Mouse (Mus musculus): ENCODE data around the gene Ldha. TPM values are rescaled to one million over a fixed set of nuclear protein-coding genes. Genes with fewer than 3 reads are reported as not detected.
A peak's percentile ranks its signal among the peaks of the same experiment; 100 is the strongest.
"Not testable (repeated sequence)": the region's sequence is repeated elsewhere in the genome, so short reads cannot be mapped to it uniquely, and the experiment has no call there.

Gene Ldha
- polyA plus RNA-seq, 1 experiment from 2014 or later: 1,396 TPM

DNA sequence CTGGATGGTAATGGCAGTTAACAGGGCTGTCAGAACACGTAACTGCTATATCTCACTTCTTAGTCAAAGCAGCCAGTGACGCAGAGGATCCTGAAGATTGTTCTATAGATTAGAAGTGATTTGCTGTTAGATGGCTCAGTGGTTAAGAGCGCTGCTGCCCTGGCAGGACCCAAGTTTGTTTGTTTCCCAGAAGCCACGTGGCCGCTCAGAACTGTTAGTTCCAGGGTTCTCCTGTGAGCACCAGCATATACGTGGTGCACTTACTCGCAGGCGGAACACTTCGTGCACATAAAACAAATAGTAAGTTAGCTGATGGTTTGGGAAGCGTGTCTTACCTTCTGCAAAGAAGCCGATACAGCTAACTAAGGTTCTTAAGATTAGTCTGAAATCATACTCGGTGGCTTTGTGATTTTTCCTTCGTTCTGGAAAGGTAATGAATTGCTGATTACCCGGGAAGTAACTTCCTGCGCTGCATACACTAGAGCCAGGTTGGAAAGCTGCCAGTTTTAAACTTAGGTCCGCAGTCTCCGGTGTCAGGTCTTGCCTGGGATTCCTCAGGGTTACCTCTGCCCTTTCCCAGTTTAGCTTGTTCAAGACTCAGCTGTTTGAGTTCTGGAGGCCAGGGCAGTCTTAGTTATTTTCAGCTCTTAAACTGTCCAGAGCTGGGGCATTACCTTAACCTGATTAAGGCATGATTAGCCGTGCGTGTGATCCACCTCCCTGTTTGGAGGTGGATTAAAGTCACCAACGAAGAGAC, 14.1 kb upstream of the Ldha start:
- H3K4me1 ChIP-seq (ENCODE audit: control insufficient read depth, insufficient read depth, low read length): no peaks in the 10 kb centered on the region; the same call in 1 of the 2 replicates
- H3K27me3 ChIP-seq (ENCODE audit: control insufficient read depth, insufficient read depth, low read length): no peaks in the 10 kb centered on the region
- H3K27ac ChIP-seq (ENCODE audit: low read depth, low read length): no peak overlapping the region
- H3K9me3 ChIP-seq (ENCODE audit: control insufficient read depth, low read length): no peaks in the 10 kb centered on the region
- no peak overlapping the region for H3K4me2 ChIP-seq (replicated peaks; ENCODE audit: low read depth, low read length)
- H3K36me3 ChIP-seq (ENCODE audit: control insufficient read depth, insufficient read depth, low read length): peaks cover 21% of the 10 kb centered on the region
- 53% methylated on average over 20 of the region's 20 CpGs for WGBS
- no peak overlapping the region for H3K9ac ChIP-seq (ENCODE audit: low read depth, low read length)
- H3K4me3 ChIP-seq (ENCODE audit: low read length): no peak overlapping the region
- peak; percentile 68; the same call in 1 of the 2 replicates for ATAC-seq (ENCODE audit: low FRiP score, low TSS enrichment)

DNA sequence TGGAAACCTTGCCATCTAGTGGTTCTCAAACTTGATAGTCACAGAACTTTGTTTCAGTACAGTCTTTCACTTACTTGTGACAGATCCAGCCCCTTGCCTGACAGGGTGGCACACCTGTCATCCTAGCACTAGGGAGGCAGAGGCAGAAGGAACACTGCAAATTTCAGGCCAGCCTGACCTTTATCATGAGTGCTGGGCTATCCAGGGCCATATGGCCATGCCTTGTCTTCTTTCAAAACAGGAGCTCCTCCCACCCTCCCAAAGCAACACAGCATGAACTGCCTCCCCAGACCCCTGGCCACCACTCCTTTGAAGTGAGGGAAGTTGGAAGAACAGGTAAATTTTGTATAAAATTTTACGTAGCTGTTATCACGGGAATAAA, 13.5 kb upstream of the Ldha start:
- no peak overlapping the region for H3K4me2 ChIP-seq (replicated peaks; ENCODE audit: low read depth, low read length)

DNA sequence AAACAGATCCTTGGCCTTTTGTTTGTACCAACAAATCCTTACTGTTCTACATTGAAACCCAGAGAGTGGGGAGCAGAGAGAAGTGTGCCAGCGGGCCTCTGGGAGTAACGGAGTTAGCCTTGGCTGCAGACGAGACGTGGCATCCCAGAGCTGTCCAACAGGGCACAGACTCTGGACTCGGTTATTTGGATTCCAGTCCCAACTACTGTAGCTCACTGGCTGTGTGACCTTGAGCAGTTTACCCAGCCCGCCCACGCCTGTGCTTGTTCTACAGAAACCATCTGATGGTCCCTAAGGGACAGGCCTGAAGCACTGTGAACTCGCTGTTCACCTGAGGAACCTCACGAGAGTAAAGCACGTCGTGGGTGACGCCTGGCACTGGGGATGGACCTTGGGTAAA, 11.4 kb upstream of the Ldha start:
- H3K4me3 ChIP-seq (ENCODE audit: low read length): no peak overlapping the region
- no peaks in the 10 kb centered on the region; the same call in 1 of the 2 replicates for H3K4me1 ChIP-seq (ENCODE audit: control insufficient read depth, insufficient read depth, low read length)
- H3K9me3 ChIP-seq (ENCODE audit: control insufficient read depth, low read length): no peaks in the 10 kb centered on the region
- no peaks in the 10 kb centered on the region for H3K27me3 ChIP-seq (ENCODE audit: control insufficient read depth, insufficient read depth, low read length)
- 77% methylated on average over 12 of the region's 12 CpGs for WGBS
- H3K4me2 ChIP-seq (replicated peaks; ENCODE audit: low read depth, low read length): no peak overlapping the region
- no peak overlapping the region for H3K27ac ChIP-seq (ENCODE audit: low read depth, low read length)
- no peaks in the 10 kb centered on the region for H3K36me3 ChIP-seq (ENCODE audit: control insufficient read depth, insufficient read depth, low read length)
- ATAC-seq (ENCODE audit: low FRiP score, low TSS enrichment): no peak
- H3K9ac ChIP-seq (ENCODE audit: low read depth, low read length): no peak overlapping the region

More for the DNA sequence above, 13.5 kb upstream of the Ldha start:
- ATAC-seq (ENCODE audit: low FRiP score, low TSS enrichment): no peak
- H3K4me3 ChIP-seq (ENCODE audit: low read length): no peak overlapping the region
- no peaks in the 10 kb centered on the region for H3K27me3 ChIP-seq (ENCODE audit: control insufficient read depth, insufficient read depth, low read length)
- WGBS: 85% methylated on average over 2 of the region's 2 CpGs
- H3K4me1 ChIP-seq (ENCODE audit: control insufficient read depth, insufficient read depth, low read length): no peaks in the 10 kb centered on the region; the same call in 1 of the 2 replicates
- peaks cover 15% of the 10 kb centered on the region; the same call in 1 of the 2 replicates for H3K36me3 ChIP-seq (ENCODE audit: control insufficient read depth, insufficient read depth, low read length)
- no peak overlapping the region for H3K27ac ChIP-seq (ENCODE audit: low read depth, low read length)
- no peak overlapping the region for H3K9ac ChIP-seq (ENCODE audit: low read depth, low read length)
- no peaks in the 10 kb centered on the region for H3K9me3 ChIP-seq (ENCODE audit: control insufficient read depth, low read length)

DNA sequence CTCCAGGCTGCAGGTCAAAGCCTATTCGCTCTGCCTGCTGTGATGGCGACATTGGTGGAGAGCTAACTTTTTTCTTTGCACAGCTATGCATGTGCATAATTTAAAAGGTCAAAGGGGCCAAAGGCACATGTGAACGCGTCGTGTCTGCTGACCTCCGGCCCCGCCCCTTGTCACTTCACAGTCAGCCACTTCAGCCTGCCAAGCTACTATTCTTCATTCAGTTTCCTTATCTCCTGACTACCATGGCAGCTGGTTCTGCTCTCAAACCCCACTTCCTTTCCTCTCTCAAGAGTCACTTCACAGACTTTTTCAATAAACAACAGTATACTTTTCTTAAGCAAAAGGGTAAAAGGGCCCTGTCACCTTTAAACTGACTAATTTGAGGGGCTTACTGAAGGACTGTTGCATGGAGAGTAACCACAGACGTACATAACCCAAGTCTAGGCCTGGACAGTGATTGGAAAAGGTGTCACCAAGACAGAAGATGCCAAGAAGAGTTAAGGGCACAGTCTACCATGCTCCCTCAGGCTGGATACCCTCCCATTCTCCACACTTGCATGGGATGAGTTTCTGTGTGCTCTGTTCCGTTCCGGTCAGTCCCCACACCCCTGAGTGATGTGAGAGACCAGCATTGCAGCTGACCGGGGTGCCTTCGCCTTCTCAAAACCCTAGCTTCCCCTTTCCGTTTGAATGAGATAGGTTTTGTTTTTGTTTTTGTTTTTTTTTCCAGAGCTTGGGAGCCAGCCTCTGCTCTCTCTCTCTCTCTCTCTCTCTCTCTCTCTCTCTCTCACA, 10.3 kb upstream of the Ldha start:
- no peaks in the 10 kb centered on the region for H3K36me3 ChIP-seq (ENCODE audit: control insufficient read depth, insufficient read depth, low read length)
- no peak overlapping the region for H3K4me2 ChIP-seq (replicated peaks; ENCODE audit: low read depth, low read length)
- no peaks in the 10 kb centered on the region for H3K9me3 ChIP-seq (ENCODE audit: control insufficient read depth, low read length)
- no peak overlapping the region for H3K4me3 ChIP-seq (ENCODE audit: low read length)
- H3K9ac ChIP-seq (ENCODE audit: low read depth, low read length): no peak overlapping the region
- no peaks in the 10 kb centered on the region for H3K27me3 ChIP-seq (ENCODE audit: control insufficient read depth, insufficient read depth, low read length)
- ATAC-seq (ENCODE audit: low FRiP score, low TSS enrichment): no peak
- WGBS: 54% methylated on average over 13 of the region's 13 CpGs
- H3K4me1 ChIP-seq (ENCODE audit: control insufficient read depth, insufficient read depth, low read length): peaks cover 5% of the 10 kb centered on the region; the same call in 1 of the 2 replicates
- no peak overlapping the region for H3K27ac ChIP-seq (ENCODE audit: low read depth, low read length)

DNA sequence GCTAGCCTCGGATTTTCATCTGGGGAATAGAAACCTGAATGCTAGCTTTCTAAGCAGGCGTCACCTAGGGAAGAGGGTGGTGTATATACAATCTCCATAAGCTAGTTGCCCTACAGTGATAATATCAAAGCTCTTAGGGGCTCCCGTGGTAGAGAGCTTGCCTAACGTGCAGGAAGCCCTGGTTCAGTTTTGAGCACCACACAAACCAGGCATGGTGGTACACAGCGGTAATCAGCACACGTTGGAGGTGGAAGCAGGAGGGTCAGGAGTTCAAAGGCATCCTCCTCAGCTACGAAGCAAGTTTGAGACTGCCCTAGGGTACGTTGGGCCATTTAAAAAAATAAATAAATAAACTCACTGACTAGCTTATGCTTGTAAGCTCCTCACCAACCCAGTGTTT, 9.6 kb upstream of the Ldha start:
- Histone ChIP-seq H3K4me3 (ENCODE audit: low read length) (no peak overlapping the region), H3K36me3 (ENCODE audit: control insufficient read depth, insufficient read depth, low read length) (no peaks in the 10 kb centered on the region), H3K4me1 (ENCODE audit: control insufficient read depth, insufficient read depth, low read length) (peaks cover 5% of the 10 kb centered on the region; the same call in 1 of the 2 replicates), H3K27me3 (ENCODE audit: control insufficient read depth, insufficient read depth, low read length) (no peaks in the 10 kb centered on the region), H3K9me3 (ENCODE audit: control insufficient read depth, low read length) (no peaks in the 10 kb centered on the region), H3K27ac (ENCODE audit: low read depth, low read length) (no peak overlapping the region), H3K9ac (ENCODE audit: low read depth, low read length) (no peak overlapping the region), H3K4me2 (replicated peaks; ENCODE audit: low read depth, low read length) (no peak overlapping the region)
- ATAC-seq (ENCODE audit: low FRiP score, low TSS enrichment): no peak
- 83% methylated on average over 8 of the region's 8 CpGs for WGBS

DNA sequence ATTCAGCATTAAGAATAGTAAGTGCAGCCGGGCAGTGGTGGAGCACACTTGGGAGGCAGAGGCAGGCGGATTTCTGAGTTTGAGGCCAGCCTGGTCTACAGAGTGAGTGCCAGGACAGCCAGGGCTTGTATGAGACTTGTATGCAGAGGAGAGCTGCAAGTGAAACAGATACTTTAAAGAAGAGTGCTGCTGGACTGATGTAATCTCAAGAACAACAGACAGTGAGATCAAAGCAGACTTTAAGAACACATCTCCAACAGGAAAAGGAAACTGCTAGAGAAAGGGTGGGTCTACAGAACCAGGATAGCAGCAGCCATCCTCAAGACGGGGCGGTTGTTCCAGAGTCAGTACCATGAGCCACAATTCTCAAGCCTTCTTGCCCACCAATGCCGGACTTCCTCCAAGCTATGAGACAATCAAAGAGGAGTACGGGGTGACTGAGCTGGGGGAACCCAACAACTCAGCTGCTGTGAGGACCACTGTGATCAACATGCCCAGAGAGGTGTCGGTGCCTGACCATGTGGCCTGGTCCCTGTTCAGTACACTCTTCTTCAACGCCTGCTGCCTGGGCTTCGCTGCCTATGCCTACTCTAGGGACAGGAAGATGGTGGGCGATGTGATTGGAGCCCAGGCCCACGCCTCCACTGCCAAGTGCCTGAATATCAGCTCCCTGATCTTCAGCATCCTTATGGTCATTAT, 9.0 kb upstream of the Ldha start:
- WGBS: 91% methylated on average over 11 of the region's 11 CpGs
- not testable (repeated sequence) for H3K9me3 ChIP-seq (ENCODE audit: control insufficient read depth, low read length); H3K4me2 ChIP-seq (replicated peaks; ENCODE audit: low read depth, low read length); ATAC-seq (ENCODE audit: low FRiP score, low TSS enrichment); H3K9ac ChIP-seq (ENCODE audit: low read depth, low read length); H3K36me3 ChIP-seq (ENCODE audit: control insufficient read depth, insufficient read depth, low read length); H3K27me3 ChIP-seq (ENCODE audit: control insufficient read depth, insufficient read depth, low read length); H3K4me1 ChIP-seq (ENCODE audit: control insufficient read depth, insufficient read depth, low read length); H3K4me3 ChIP-seq (ENCODE audit: low read length); H3K27ac ChIP-seq (ENCODE audit: low read depth, low read length)

DNA sequence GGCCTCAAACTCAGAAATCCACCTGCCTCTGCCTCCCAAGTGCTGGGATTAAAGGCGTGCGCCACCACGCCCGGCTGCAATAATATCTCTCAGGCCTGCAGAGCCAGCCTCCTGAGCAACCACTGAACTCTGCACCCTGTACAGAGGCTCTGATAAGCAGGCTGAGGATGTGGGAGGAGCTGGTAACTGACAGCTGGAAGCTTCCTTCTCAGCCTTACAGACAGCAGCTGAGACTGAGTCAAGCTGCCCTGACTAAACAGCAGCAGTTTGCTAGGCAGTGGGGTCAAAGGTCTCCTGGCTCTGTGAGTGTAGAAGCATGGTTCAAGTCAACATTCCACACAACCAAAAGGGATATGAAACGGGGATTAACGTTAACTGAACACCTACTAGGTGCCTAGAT, 8.0 kb upstream of the Ldha start:
- Histone ChIP-seq H3K4me3 (ENCODE audit: low read length) (no peak overlapping the region), H3K27ac (ENCODE audit: low read depth, low read length) (no peak overlapping the region), H3K9me3 (ENCODE audit: control insufficient read depth, low read length) (no peaks in the 10 kb centered on the region), H3K27me3 (ENCODE audit: control insufficient read depth, insufficient read depth, low read length) (no peaks in the 10 kb centered on the region), H3K36me3 (ENCODE audit: control insufficient read depth, insufficient read depth, low read length) (no peaks in the 10 kb centered on the region), H3K4me1 (ENCODE audit: control insufficient read depth, insufficient read depth, low read length) (peaks cover 13% of the 10 kb centered on the region), H3K4me2 (replicated peaks; ENCODE audit: low read depth, low read length) (no peak overlapping the region), H3K9ac (ENCODE audit: low read depth, low read length) (no peak overlapping the region)
- 52% methylated on average over 6 of the region's 6 CpGs for WGBS
- peak; percentile 73 for ATAC-seq (ENCODE audit: low FRiP score, low TSS enrichment)

DNA sequence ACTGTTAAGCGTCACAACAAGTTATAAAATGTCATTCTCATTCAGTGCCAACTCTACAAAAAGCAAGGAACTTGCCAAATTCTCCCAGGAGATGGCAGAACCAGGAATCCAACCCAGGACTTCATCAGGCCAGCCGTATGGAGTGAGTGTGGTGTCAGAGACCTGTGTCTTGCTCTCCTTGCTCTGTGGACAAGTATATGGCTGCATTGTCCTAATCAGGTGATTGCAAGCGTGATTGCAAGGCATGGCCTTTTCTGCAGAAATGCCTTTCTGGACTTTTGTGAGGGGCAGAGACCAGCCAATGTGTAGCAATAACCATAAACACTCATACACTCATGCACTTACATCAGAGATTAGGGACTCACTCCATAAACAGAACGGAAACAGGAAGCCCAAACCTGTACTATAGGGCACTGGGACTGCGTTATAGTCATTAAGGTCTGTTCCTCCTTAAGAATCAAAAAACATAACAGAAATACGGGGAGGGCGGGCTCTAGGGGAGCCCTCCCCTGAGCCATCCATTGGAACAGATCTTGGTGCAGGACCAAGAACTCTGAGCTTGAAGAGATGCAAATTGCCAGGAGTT, 7.5 kb upstream of the Ldha start:
- H3K4me3 ChIP-seq (ENCODE audit: low read length): no peak overlapping the region
- no peaks in the 10 kb centered on the region for H3K27me3 ChIP-seq (ENCODE audit: control insufficient read depth, insufficient read depth, low read length)
- no peak for ATAC-seq (ENCODE audit: low FRiP score, low TSS enrichment)
- peaks cover 18% of the 10 kb centered on the region for H3K4me1 ChIP-seq (ENCODE audit: control insufficient read depth, insufficient read depth, low read length)
- H3K4me2 ChIP-seq (replicated peaks; ENCODE audit: low read depth, low read length): no peak overlapping the region
- H3K27ac ChIP-seq (ENCODE audit: low read depth, low read length): no peak overlapping the region
- no peak overlapping the region for H3K9ac ChIP-seq (ENCODE audit: low read depth, low read length)
- 84% methylated on average over 7 of the region's 7 CpGs for WGBS
- H3K9me3 ChIP-seq (ENCODE audit: control insufficient read depth, low read length): no peaks in the 10 kb centered on the region
- no peaks in the 10 kb centered on the region for H3K36me3 ChIP-seq (ENCODE audit: control insufficient read depth, insufficient read depth, low read length)
